Mouse (Mus musculus): ENCODE measurements around the gene Snx3.

Gene Snx3

DNA sequence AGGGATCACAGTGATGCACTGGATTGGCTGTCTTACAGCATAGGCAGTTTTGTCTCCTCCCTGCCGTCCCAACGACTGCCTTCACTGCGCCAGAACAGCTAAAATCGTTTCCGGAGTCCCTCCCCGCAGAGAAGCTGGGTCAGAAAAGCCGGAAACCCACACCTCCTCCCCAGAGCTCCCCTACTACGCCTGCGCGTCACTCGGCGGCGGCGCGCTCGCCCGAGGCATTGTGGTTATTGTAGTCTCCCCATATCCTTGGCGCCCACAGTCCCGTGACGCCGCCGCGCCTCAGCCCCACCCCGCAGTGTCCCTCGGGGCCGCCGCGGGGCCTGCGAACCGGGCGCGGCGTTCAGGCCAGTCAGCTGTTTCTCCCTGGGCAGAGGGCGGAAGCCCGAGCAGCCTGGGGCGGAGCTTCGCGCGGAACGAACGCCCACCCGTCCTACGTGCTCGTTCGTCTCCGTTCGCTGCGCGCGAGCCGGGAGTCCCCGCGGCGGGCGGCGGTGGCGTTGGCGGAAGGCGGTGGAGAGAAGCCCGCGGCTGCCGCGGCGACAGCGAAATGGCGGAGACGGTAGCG lies at the start of gene Snx3:
Gene Snx3, plus strand, starts transcription at position 256 of the 574 bp plus-strand sequence.
- DNase-seq (ENCODE audit: low read depth, low spot score) = peak; percentile 99

DNA sequence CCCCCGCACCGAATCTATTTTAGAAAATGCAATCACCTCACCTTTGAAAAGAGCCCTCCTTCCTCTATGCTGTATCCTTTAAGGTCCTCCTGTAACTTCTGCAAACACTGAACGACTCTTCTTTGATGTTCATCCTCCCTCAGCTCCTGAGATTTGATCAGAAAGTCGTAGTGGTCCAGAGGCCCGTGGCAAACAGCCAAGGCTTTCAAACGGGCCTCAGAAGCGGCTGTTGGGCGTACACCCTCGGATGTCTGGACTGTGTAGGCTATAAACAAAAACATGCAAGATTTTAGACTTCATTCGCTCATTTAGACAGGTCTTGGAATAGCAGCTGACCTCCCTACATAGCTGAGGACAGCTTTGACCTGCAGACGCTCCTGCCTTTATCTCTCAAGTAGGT lies 47.6 kb upstream of the Snx3 start:
- no peak for DNase-seq (ENCODE audit: low read depth, low spot score)

DNA sequence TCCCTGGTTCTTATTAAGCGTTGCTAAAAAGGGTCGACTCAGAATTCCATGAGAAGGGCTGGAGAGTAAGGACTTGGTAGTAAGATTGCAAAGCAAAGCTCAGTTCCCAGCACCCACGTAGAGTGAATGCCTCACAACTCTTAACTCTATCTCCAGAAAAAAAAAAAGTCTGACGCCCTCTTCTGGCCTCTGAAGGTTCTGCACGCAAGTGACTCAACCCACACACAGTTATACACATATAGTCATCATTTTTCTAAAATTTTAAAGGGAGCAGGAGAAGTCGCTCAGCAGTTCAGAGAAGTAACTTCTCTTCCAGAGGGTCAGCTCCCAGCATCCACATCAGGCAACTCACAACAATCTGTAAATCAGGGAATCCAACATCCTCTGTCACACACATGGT lies 47.1 kb upstream of the Snx3 start:
- no peak for DNase-seq (ENCODE audit: low read depth, low spot score)

DNA sequence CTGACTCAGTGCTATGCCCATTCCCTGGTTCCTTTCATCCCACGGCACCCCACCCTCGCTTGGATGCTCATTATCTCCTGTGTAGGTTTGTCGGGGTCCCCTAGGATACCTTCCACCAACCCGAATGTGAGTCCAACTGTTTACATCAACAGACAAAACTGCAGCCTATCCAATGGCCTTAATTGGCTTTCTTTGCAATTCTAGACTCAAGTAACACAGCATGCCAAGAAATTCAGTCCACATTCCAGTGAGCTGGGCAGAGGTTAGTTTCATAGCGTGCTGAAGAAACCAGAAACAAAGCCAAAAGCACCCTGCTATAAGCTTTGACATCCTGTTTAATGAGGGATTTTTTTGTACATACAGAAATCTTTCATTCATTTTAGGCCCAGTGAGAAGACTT lies 45.8 kb upstream of the Snx3 start:
- no peak for DNase-seq (ENCODE audit: low read depth, low spot score)

DNA sequence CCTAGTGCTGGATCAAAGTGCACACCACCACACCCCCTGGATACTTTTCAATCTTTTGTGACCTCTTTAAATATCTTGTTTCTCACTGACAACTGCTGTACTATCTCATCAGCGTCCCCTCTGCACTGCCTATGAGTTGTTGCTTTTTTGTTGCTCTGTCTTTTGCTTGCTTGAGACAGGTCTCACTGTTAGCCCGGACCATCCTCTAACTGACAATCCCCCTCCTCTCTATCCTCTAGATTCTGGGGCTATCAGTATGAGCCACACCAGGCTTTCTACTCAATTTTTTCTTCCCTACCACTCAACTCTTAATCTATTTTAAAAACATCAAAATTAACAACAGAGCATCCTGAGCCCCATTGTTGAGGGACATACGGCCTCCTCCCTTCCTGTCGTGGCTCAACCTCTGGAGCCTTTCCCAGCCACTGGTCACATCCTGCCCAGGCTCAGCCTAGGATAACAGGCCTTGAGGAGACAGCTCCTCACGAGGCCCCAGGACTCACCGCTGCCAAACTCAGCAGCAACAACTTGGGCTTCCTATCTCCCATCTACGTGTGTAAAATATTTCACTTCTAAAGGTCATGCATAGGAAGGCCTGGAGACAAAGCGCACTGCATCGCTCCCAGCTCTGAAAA lies 44.2 kb upstream of the Snx3 start:
- no peak for DNase-seq (ENCODE audit: low read depth, low spot score)

DNA sequence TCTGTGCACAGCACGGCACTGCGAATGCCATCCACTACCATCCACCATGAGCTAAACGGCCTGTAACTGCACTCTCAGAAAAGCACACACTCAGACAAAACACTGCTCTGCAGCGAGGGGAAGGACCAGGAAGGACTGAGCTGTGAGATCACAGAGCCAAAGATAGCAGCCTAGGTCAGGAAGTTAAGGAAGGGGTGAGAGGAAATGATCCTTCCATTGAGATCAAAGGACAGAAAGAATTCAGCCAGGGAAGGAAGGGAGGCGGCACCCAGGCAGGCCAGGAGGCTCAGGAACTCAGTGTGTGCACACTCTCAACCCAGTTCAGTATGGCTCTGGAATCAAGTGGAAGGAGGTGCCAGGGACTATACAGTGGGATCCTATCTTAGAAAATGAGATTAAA lies 37.6 kb upstream of the Snx3 start:
- no peak for DNase-seq (ENCODE audit: low read depth, low spot score)

DNA sequence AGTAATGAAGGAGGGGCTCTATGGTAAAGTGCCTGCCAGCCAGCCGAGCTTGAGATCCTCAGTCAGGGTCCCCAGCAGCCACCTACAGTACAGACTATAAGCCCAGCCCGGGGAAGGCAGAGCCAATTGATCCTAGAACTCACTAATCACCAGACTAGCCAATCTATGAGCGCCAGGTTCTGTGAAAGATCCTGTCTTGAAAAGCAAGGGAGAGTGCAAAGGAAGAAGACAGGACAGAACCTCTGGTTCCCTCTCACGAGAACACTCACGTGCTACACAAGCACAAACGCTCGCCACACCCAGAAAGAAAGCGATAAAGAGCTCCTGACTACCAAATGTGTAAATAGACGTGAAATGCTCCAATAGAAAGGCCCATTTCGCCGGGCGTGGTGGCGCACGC lies 37.0 kb upstream of the Snx3 start:
- DNase-seq (ENCODE audit: low read depth, low spot score) = no peak

DNA sequence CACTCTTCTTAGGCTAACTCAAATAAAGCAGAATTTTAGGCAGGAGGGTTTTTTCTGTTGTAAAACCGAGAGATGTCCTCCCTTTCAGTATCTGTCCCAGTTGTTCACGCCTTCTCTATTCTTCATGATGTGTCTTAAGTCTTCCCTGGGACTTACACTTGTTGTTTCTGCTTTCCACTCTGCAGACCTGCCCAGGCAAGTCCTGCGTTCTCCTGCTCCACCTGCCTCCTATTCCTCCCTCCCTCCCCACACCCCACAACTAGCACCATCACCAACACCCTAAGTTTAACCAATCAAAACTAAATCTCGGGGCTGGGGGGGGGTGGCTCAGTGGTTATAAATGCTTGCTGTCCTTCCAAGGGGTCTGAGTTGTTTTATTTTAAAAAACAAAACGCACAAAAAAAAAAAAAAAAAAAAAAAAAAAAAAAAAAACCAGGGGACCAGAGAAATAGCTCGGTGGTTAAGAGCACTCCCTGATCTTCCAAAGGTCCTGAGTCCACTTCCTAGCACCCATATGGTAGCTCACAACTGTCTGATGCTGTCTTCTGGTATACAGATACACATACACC lies 26.8 kb upstream of the Snx3 start:
- DNase-seq (ENCODE audit: low read depth, low spot score) = no peak

DNA sequence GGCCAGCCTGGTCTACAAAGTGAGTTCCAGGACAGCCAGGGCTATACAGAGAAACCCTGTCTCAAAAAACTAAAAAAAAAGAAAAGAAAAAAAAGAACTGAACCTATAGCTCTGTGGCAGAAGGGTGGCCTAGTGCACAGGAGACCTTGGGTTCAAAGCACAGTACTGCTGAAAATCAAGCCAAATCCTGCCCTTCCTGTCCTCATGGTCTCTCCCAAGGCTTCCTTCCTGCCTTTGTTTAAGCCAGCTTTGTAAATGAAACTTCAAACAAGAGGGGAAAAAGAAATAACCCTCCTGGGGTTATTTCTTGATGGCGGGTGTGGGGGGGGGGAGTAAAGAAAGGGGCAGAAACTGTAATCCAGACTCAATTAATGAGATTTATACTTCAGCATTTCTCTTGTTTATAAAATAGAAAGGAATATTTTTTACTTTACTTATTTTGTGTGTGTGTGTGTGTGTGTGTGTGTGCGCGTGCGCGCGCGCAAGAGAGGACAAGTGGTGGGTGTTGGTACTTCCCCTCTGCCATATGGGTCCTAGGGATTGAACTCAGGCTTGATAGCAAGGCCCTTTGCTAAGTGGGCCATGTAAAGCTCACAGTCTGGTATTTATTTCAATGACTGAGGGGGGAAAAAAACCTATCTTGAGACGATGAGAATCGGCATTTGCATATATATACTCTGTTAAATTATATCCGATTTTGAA lies 24.9 kb upstream of the Snx3 start:
- DNase-seq (ENCODE audit: low read depth, low spot score) = peak; percentile 25

DNA sequence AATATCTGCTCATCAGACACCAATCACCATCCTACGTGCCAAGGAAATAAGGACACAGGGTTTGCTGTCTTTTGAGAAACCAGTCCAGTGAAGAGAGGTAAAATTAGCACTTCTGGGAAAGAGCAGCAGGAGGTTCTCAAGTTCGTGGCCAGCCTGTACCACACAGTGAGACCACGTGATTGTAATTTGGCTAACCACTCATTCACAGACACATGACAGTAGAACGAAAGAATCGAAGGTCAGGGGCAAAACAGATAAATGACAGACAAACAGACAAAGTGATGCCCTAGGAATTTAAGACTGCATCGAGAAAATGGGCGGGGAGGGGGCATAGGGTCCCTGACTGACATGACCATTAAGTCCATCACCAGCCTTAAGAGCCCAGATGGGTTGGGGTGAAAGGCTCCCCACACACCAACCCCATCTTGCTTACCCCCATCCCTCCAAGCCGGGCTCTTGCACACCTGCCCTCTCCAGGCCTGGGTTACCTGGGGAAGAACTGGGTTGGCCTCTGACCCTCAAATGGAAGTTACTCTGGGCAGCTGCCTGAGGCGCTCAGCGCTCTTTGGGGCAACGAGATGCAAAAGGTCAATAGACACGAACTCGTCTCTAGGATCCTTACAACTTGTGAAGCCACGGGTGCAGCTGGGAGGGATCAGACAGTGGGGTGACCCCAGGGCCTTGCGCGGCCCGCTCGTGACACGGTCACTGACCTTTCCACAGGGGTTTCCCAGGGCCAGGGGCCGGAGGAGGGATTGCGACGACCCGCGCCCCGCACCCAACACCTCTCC lies 24.1 kb upstream of the Snx3 start:
- DNase-seq (ENCODE audit: low read depth, low spot score) = no peak

DNA sequence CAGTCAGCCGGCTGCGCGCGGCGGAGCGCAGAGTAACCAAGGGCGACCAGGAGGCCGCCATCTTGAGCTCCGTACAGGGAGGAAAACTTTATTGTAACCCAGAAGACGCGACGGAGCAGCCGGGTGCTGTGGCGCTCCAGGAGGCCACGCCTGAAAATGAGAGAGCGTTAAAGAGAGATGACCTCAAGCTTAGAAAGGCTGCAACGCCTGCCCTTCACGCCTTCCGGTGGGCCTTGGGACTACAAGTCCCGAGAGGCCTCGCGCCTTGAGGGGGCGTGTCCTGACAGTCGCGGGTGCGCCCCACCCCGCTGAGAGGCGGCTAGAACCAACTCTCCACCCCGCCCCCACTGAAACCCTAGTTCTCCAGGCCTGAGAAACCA lies 23.5 kb upstream of the Snx3 start, which contains the start of gene Afg1l:
Gene Afg1l, minus strand, starts transcription at position 225 of the 380 bp plus-strand sequence.
- DNase-seq (ENCODE audit: low read depth, low spot score) = peak; percentile 97

DNA sequence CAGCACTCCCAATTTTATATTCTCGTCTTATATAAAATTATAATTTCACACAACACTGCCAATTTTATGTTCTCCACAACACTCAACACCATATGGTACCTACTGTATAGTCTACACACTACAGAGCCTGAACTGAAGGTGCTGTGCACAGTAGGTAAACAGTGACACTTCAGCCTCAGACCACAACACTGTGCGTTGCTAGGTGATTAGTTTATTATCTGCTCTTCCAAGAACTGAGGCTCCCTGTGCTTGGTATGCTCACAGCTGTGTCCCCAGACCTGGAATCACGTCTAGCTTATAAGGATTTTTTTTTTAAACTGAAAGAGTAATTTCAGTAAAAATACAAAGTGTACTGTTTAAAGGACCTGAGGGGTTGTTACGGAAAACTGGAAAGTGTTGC lies 21.1 kb upstream of the Snx3 start:
- DNase-seq (ENCODE audit: low read depth, low spot score) = no peak

DNA sequence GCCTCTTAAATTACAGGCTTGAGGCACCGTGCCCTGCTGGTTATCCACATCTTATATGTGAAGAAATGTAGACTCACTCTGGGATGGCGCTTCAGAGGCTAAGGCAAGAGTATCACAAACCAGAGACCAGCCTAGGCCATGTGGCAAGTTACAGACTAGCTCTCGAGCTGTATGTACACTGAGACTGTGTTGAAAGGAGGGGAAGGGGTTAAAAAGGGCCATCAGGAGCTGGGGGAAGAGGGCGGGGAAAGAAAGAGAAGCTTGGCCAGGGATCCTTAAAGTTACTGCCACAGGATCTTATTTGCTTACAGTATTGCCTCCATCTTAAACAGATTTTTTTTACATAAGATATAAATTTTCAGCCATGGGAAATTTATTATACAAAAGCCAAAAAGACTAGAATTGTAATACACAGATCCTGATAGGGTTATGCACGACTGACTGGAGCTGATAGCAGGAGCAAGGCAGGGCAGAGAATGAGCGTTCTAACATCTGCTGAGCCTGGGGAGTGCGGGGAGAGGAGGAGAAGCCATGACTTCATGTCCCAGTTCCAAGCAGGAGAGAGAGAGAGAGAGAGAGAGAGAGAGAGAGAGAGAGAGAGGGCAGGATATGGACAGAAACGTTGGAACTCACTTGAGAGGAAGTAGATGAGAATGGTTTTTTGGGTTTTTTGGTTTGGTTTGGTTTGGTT lies 13.1 kb upstream of the Snx3 start:
- DNase-seq (ENCODE audit: low read depth, low spot score) = no peak

DNA sequence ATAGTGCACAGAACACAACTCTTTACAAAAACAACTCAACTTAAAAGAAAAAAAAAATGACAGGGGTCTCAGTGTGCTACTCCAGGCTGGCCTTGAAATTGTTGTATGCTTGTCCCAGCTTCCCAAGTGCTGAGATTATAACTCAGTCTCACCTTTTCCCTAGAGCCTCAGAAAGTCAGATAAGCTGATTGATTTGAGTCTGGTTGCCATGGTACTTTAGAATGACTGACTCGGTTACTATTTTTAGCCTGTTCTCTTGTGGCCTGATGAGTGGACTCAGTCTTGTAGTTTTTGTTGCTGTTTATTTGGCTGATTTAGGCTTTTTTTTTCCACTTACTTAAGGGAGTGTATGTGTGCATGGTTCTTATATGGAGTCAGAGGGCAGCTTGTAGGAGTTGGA lies 10.7 kb upstream of the Snx3 start:
- no peak for DNase-seq (ENCODE audit: low read depth, low spot score)

DNA sequence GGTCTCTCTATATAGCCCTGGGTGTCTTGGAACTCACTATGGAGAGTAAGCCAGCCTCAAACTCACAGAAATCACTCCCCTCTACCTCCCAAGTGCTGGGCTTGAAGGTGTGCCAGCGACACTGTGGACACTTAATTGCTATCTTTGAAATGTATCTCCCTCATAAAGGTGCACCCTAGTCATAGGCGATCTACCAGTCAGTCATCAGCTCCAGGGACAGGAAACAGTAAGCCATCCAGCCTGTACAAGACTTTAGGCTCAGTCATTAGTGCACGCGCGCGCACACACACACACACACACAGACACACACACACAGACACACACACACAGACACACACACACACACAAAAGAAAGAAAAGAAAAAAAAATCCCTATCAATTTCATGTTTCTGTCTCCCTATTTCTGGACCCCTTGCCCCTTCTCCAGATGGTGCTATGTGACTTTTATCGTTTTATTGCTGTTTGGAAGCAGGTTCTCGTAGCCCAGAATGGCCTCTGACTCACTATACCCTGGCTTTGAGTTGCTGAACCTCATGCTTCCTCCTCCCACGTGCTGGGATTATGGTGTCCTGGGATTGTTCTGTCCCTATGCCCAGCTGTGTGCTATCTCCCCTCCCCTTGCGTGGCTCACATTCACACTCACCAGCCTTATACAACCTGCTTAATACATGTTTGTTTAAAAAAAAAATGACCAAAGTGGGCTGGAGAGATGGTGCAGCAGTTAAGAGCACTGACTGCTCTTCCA lies 9.6 kb upstream of the Snx3 start:
- no peak for DNase-seq (ENCODE audit: low read depth, low spot score)

DNA sequence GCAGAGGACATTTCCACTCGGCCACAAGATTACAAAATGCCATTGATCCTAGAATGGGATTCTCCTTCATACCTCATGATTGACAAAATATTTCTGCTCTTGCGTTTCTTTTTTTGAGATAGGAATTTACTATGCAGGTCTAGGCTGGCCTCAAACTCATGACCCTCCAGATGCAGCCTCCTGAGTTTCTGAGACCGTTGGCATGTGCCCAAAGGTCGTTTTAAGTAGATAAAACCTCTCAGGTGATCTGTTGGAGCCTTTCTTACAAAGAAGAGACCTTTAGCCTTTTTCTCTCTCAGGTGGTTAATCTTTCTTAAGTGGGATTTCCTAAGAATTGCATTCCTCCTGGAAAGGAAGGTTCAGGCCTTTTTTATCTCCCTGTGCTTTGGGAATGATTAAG lies 8.8 kb upstream of the Snx3 start:
- no peak for DNase-seq (ENCODE audit: low read depth, low spot score)

DNA sequence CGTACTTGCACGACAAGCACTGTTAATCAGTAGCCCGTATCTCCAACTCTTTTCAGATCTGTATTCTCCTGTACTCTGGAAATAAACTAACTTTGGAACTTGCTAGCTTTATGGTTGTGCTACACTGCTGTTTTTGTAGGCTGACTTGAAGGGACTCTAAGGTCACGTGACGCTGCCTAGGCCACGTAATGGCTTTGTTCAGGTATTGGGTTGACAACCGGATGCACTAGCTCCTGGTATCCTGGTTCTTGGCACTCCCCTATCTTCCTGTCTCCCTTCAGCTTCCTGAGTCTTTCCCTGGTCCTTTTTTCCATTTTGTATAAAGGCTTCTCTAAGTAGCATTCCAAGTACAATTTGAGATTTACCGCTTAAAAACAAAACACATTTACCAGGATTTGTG lies 1.2 kb upstream of the Snx3 start:
- DNase-seq (ENCODE audit: low read depth, low spot score) = no peak

DNA sequence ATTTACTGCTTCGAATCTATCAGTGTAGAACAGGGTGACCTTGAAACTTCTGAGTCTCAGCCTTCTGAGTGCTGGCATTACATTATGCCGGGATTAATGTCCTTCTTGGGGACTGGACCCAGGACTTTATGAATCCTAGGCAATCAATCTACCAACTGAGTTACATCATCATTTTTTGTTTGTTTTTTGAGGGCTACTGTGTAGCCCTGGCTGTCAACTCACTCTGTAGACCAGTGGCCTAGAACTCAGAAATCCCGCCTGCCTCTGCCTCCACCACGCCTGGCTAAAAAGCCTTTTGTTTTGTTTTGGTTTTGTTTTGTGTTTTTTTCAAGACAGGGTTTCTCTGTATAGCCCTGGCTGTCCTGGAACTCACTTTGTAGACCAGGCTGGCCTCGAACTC lies 669 bp upstream of the Snx3 start:
- no peak for DNase-seq (ENCODE audit: low read depth, low spot score)

DNA sequence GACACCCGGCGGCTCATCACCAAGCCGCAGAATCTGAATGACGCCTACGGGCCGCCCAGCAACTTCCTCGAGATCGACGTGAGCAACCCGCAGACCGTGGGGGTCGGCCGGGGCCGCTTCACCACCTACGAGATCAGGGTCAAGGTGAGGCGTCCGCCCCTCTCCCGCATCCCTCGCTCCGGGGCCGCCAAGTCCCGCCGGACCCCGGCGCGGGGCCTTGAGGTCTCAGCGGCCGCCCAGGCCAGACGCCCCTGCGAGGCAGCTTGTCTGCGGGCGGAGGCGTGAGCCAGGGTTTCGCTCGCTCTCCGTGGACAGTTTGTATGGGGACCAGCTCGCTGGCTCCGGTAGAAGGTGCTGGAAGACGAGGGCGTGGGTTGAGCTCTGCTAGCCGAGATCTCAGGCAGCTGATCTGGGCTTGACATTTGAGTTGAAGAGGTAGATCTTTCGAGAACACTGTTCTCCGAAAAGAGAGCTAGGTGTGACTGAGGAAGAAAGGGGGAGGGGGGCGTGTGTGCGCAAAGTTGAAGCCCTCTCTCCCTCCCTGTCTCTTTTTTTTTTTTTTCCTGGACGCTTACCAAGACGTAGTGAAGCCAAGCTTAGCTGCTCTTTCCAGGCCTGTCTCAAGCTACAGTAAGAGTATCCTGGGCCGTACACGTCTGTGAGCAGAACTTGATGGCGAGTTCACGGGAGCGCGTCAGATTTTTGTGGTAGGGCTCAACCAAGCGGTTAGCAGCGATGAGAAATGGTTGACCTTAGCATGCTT lies 700 bp downstream of the Snx3 start:
- DNase-seq (ENCODE audit: low read depth, low spot score) = peak; percentile 83

DNA sequence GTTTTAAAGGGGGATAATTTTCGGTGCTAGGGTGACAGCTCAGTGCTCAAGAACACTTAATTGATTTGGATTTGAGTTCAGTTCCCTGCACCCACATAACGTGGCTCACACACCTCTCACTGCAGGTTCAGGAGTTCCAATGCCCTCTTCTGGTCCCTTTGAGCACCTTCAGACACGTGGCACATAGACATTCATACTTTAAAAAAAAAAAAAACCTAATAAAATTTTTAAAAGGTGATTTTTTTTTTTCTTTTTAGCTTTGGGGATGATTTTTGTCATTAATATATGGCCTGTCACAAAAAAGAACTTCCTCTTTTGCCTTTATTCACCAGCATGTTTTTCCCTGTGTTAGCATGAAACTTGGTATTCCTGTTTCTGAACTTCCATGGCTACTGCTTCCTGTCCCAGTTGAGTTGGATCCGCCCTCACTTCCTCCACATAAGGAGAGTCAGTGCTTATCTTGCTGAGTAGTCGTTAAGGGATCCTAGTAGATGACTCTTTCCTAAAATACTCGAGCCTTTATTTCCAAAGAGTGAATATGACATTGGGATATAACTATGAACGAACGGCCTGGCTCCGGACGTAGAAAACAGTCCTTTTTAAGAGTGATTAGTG lies 2.4 kb downstream of the Snx3 start:
- DNase-seq (ENCODE audit: low read depth, low spot score) = peak; percentile 18

All from CD4-positive helper T cell, adult 2 months (primary cell).